Mouse (Mus musculus) spleen, postnatal 36 days (tissue): ENCODE measurements around the gene Syne4.
A peak's percentile ranks its signal among the peaks of the same experiment; 100 is the strongest.

Source experiments
- DNase-seq, 2 experiments: peaks; one replicate each; pipeline ENCODE4 v3.0.0; 2022; ENCODE audit warnings: low spot score in 2 of 2, mixed read lengths in 1 of 2

Gene Syne4

DNA sequence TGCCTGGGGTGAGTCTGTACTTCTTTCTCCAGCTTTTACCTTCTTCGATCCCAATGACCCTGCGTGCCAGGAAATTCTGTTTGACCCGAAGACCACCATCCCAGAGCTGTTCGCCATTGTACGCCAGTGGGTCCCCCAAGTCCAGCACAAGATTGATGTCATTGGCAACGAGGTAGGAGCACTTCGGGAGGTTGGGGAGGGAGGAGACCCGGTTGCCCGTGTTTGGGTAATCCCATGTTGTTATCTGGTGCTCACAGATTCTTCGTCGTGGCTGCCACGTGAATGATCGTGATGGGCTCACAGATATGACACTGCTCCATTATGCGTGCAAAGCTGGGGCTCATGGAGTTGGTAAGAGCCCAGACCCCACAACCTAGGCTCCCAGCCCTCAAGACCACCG lies 17.8 kb upstream of the Syne4 start:
- no peak for DNase-seq

DNA sequence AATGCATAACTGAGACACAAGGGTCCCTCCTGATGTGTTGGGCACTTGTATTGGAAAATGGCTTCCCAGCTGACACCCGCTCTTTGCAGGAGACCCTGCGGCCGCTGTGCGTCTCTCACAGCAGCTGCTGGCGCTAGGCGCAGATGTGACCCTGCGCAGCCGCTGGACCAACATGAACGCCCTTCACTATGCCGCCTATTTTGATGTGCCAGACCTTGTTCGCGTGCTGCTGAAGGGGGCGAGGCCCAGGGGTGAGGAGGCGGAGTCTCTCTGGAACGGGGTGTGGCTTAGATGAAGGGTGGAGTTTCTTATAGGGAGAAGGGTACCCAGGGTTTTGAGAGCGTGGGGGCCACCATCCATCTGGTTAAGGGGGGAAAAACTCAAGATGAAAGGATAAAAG lies 17.3 kb upstream of the Syne4 start:
- DNase-seq, result no peak

DNA sequence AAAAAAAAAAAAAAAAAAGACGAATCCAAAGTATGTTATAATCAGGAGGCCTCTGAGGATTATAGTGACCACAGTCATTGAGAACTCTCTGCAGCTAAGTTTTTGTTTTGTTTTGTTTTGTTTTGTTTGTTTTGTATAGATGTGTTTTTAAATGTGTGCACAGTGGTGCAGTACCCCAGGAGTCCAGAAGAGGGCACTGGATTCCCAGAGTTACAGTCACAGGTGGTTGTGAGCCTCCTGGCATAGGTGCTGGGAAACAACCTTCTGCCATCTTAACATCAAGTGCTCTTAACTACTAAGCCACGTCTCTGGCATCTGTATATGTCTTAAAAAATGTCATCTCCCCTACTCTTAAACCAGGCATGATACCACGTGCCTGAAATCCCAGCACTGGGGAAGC lies 13.7 kb upstream of the Syne4 start:
- no peak for DNase-seq

DNA sequence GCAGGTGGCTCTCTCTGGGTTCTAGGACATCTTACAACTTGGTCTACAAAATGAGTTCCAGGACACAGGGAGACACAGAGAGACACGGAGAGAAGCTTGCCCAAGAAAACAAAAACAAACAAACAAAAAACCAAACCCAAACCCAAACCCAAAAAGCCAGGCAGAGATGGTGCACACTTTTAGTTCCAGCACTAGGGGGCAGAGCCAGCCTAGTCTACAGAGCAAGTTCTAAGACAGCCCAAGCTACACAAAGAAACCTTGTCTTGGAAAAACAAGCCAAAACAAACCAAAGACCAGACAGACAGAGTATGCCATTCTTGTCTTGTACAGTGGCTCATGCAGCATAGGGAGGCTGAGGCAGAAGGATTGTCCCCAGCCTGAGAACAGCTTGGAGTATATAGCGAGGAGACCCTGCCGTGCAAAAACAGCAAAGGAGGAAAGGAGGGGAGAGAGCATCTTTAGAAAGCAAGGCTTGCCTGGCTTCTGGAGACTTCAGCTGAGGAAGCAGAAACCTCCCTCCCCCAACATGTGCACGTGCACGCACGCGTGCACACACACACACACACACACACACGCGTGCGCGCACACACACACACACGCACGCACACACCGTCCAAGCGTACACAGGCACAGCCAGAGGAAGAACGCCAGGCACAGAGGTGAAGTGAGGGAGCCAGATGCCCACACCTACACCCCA lies 8.4 kb upstream of the Syne4 start:
- no peak for DNase-seq

DNA sequence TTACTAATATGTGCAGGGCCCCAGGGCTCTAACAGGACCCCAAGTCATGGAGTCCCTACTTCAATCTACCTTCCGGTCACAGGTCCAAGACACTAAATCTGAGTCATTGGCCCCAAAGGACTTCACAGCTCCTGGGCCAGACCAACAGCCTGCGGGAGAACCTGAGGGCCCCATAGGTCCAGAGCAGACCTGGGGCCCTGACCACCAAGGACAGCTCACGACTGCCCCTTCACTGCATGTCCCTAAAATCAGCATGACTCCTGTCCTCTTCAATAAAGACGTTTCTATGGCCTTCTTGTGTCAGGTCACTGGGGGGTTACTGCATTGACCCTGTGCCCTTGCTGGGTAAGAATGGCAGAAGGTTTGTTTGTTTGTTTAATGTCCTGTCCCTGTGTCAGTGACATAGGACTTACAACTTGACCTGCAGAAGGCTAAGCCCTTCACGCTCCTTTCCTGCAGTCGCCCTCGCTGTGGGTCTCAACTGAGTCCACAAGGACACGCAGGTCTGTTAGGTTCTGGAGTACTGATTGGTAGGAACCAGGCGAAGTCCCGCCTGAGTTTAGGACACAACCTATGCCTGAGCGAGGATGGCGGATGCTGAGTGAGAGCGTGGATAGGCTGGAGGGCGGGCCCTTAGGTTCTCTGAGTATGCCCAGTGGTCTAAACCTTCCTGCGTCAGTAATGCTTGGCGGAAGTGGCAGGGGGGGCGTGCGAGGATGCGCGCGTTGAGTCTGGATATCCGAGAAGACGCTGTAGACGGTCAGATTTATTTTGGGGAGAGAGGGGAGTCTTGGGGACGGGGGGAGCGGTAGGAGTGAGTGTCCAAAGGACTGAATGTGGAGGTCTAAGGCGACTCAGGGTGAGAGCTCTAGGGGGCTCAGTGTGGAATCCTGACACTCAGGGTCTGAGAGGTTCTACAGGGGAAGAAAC lies 6.3 kb upstream of the Syne4 start, which contains the start of gene Alkbh6:
TSS of gene Alkbh6 (plus strand) at position 642 of the 930 bp plus-strand sequence.
- peak; percentile 94 for DNase-seq

DNA sequence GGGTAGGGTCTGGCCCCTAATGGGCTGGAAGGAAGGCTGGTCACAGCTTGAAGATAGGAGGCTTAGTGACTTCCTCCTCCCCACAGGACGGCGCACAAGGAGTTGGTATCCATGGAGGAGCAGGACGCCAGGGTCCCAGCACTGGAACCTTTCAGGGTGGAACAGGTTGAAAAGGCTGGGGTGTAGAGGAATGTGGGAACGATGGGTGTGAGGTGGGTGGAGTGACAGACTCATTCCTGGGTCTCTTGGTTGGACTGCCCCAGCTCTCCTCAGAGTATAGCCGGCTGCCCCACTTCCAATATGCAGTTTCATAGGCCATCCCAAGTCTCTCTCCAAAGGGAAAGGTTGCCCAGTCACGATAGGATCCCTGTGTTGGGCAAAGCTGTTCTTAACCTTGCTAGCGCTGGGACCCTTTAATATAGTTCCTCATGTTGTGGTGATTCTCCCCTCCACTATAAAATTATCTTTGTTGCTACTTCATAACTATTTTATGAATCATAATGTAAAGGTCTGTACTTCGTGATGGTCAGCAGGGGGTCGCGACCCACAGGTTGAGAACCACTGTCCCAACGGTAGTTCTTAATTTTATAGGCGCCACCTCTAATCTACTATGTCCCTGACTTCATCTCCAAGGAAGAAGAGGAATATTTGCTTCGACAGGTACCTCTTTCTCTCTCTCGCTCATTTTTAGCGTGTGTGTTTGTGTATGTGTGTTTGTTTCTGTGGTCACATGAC lies 5.0 kb upstream of the Syne4 start:
- DNase-seq, result no peak

DNA sequence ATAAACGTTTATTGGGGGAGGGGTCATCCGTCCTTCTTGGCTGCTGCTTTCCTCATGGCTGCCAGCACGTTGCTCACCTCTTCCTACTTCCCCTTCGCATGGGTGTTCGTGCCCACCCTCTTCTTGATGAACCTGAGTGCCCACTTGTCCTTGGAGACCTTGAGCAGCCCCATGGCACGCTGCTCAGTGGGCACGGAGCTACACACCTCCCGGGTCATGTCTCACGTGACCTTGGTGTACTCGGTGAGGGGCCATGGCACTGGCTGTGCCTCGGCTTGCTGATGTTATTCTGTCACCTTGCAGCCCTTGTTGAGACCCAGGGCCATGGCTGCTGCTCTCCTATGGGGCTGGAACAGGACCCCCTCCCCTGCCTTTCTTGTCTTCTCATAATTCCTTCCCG lies 4.5 kb upstream of the Syne4 start:
- no peak for DNase-seq

DNA sequence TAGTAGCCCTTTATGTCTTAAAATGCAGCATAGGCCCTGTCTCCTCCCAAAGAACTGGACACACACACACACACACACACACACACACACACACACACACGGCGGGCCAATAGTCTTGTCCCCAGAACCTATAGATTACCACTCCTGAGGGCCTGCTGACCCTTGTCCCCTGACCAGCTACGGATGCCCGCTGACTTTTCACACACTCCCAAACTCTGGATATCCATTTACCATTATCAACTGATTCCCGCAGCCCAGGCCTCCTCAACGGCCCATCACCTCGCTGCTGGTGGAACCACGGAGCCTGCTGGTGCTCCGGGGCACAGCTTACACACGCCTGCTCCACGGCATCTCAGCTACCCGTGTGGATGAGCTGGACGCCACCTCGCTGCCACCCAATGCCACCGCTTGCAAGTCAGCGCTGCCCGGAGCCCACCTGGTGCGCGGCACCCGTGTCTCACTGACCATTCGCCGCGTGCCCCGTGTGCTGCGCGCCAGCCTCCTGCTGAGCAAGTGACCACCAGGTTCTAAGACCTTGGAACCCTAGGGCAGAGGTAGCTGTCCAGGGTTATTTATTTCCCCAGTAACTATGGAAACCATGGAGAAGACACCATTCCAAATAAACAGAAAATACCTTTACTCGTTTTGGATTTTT lies 814 bp upstream of the Syne4 start:
- DNase-seq, result no peak

DNA sequence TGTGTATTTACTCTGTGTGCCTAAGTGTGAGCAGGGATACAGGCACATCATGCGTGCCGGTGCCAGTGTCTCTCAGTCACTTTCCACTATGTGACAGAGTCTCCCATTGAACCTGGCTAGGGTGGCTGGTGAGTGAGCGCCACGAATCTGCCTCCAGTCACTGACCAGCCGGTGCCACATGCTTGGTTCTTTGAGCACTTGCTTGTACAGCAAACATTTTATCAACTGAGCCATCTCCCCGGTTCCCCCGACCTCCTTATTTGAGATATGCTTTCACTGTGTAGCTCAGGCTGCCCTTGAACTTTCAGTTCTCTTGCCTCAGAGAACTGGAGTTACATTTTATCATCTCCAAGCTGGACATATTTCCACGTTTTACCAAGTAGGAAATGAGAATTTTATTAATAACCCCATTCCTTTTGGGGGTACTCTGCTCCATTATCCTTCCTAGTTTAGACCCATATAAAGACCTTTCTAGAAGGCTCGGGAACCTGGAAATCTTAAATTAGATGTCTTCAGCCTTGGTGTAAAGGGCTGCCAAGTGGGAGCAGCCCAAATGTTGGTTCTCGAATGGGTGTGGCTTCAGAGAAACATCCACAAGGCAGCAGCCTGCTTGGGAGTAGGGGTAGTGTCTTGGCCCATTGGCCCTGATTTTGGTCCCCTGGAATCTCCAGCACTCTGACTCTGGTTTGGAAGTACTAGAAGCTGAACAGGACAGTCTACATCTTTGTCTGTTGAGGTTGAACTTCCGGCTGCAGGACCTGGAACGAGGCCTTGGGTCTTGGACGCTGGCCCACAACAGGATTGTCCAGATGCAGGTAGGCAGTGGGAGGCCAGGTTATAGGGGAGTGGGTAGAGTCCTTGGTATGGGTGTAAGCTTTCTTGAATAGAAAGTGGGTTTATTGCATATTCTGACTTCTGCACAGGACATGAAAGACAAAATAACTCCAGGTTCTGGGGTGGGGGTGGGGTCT lies 1.2 kb downstream of the Syne4 start:
- DNase-seq, result no peak

DNA sequence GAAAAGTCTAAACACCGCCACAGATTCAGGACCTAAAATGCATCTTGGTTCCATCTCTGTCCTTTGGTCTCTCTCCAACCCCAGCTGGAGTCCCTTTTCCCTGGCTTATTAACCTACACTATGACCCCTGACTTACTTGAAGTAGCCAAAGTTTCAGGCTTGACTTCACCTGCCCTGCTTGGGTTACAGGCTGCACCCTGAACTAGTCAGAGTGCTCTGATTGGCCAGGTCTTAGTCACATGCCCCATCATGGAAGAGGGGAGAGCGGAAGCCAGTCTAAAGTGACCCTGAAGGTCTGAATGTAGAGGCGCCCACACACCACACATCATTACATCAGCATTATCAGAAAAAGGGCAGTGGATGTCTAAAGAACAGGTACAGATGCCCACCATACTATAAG lies 3.5 kb downstream of the Syne4 start:
- DNase-seq, result no peak

DNA sequence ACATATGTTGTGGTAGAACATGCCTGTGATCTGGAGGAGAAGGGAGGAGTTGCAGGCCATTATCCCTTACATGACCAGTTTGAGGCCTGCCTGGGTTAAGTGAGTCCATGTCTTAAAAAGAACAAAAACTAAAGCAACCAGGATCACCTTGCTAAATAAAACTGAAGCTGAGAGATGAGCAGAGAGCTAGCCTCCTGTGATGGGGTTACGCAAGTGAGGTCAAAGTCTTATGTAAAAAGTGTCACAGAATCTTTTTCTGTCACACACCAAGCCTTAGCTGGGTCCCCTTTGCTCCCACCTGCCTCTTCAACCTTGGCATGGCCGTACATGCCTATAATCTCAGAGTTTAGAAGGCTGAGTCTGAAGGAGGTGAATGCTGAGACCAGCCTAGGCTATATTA lies 6.3 kb downstream of the Syne4 start:
- no peak for DNase-seq

DNA sequence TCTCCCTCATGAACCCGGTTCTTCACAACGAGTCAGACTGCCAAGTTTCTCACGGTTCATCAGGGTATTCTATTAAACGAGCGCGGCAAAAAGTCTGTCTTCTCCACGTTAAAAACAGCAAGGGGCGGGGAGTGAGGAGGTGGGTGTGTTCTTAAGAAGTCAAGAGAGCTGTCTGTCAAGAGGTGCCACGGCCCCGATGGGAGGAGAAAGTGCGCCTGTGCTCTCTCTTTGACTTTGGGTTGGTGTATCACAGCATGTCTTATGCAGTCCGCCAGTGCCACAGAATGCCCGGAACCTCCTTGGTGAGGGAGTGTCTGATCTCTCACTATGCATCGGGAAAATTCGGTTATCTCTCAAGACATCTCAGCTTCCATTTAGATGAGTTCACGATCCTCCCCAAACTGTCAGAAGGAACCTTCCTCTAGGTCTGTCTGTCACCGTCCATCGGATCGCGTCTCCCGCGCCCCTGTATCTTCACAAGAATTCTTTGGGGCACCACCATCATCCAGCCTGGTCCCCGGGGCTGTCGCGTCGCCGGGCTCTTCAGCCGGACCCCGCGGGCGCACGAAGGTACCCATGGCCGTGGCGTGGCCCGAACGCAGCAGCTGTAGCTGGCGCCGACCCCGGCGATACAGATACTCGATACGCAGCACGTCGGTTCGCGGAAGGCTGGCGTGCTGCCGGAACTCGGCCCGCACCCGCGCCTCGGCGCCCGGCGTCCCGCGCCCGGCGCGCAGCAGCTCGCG lies 7.1 kb downstream of the Syne4 start, which contains the start of gene E130208F15Rik:
TSS of gene E130208F15Rik (plus strand) at position 202 of the 746 bp plus-strand sequence.
- peak; percentile 78 to 82 for DNase-seq

DNA sequence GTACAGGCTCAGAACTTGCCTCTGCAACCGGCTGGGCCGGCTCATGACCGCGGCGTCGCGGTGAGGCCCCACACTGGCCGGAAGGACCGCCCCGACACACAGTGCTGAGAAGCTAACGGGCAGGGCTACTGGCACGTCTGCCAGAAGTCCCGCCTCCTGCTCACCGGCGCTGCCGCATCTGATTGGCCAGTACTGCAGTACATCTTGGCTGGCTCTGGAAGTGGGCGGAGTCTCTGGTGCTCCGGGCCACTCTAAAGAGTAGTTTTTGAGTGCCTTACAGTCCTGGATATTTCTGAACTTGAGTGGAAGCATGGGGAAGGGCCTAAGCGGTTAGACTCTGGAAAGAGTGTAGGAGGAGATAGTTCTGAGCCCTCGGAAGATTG lies 7.7 kb downstream of the Syne4 start:
- peak; percentile 98 for DNase-seq

DNA sequence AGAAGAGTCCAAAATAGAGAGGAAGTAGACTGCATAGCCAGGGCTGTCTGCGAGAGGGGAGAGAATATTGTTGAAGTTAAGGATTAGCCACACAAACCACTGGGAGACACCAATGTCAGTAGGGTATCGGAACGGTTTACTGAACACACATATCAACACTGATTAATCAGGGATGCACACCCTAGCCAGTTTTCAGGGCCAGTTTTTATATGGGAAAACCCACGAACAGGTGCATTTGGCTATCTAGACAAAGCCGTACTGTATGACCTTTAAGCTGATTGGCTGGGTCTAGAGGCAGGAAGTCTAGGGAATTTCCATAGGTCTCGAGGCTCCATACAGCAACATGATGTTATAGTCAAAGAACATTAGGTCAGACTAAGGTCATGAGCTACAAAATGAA lies 8.3 kb downstream of the Syne4 start:
- DNase-seq, result peak; percentile 26 to 30

DNA sequence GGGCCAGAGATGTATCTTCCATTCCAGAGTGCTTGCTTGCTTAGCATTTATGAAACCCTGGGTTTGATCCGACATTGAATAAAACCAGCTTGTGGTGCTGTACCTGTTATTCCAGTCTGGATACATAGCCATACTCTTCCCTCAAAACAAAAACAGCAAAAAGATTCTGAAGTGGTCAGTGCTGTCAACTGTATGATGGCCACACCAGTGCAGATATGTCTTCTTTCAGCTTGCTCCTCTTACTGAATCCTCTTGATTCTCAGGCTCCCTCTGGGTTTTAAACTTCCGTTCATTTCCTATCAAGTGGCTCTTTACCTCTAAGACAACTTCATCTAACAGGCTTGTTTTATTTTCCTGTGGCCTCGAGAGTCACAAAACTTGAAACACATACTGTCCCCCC lies 9.2 kb downstream of the Syne4 start, which contains the start of gene Sdhaf1:
TSS of gene Sdhaf1 (minus strand) at position 101 of the 400 bp plus-strand sequence.
- DNase-seq, result no peak

DNA sequence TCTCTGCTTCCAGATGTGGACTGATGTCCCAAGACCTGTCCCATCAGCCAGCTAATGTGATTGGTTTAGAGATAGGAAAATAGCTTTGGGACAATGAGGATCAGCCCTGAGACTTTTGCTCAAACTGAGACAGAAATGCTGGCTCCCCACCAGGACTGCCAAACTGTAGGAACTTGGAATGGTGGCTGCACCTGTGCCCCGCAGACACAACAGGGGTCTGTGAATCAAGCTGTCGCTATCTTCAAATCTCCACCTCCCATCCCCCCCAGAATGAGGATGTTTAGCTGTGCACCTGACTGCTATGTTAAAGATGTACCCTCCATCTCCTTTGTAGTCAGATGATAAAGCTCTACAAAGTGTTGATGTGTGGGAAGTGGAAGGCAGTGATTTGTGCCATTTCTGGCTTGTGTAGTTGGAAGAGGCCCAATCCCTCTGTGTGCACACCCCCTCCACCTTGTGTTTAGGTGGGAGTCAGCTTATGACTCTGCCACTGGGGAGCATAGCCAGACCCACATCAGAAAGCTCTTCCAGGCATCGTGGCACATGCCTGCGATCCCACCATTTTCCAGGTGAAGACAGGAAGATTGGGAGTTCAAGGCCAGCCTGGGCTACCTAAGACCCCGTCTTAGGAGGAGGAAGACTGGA lies 9.8 kb downstream of the Syne4 start:
- DNase-seq, result no peak

DNA sequence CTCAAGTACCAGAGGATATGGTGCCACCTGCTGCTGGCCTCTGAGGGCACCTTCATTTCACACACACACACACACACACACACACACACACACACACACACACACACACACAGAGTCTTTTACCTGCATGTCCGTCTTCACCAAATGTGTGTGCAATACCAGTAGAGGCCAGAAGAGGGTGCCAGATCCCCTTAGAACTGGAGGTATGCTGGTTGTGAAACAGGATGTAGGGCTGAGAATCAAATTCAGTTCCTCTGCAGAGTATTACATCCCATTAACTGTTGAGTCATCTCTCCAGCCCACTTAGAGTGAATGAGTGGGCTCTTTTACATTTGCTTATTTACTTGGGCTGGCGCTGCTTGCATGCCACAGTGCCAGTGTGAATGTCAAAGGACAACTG lies 10.8 kb downstream of the Syne4 start:
- peak; percentile 34 to 56 for DNase-seq

DNA sequence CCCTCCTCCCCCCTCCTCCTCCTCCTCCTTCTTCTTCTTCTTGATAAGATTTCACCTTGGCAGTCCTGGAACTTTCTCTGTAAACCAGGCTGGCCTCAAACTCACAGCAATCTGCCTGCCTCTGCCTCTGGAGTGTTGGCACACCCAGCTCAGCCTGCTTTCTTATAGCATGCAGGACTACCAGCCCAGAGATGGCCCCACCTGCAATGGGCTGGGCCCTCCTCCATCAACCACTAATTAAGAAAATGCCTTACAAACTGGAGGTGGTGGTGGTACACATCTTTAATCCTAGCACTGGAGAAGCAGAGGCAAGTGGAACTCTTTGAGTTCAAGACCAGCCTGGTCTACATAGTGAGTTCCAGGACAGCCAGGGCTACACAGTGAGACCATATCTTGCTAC lies 11.8 kb downstream of the Syne4 start:
- no peak for DNase-seq

DNA sequence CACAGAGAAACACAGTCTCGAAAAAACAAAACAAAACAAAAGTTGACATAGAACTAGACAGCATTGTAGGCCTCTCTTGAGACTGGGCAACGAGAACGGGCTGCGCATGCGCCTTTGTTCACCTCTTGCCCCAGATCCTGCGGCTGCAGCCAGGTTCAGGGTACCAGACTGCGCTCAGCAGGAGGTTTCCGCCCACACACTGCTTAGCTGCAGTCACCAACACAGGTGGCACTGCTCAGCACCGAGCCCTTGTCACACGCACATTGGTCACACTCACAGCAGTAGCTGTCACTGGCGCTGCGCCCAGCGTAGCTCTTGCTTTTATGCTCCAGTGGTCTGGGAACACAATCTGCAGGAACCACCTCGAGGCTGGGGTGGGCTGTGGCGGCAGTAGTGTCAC lies 12.5 kb downstream of the Syne4 start:
- DNase-seq, result peak in 1 of 2 experiments; percentile 24
